Mouse (Mus musculus) liver, embryonic 11.5 days (tissue): ENCODE measurements around the gene Ngdn. TPM values are rescaled to one million over a fixed set of nuclear protein-coding genes. Genes with fewer than 3 reads are reported as not detected.
"Not testable (repeated sequence)": the region's sequence is repeated elsewhere in the genome, so short reads cannot be mapped to it uniquely, and the experiment has no call there.

Source experiments
- ATAC-seq: fragments of 200-750 bp; cut with Nextera tagmentation; replicated peaks from 2 replicates; pipeline ENCODE4 v1.8.0; 2017; ENCODE audit warnings: moderate number of reproducible peaks, mild to moderate bottlenecking, moderate TSS enrichment, moderate library complexity; ENCODE audit not compliant: low FRiP score
- DNase-seq: peaks from one replicate; pipeline ENCODE4 v3.0.0-alpha.2; 2017; ENCODE audit warnings: low spot score
- H3K27ac ChIP-seq: fragments of 300-500 bp; sonication (generic); 2 replicates; pipeline ENCODE4 v1.5.1; 2014; ENCODE audit warnings: mild to moderate bottlenecking, low read depth, low read length, control low read depth
- H3K27me3 ChIP-seq: fragments of 300-500 bp; sonication (generic); replicated peaks from 2 replicates; pipeline ENCODE4 v1.6.1; 2014; ENCODE audit warnings: low read length, mixed read lengths; ENCODE audit not compliant: control insufficient read depth, insufficient read depth
- H3K36me3 ChIP-seq: fragments of 300-500 bp; sonication (generic); 2 replicates; pipeline ENCODE4 v1.6.1; 2014; ENCODE audit warnings: mild to moderate bottlenecking, low read length, moderate library complexity, mixed read lengths; ENCODE audit not compliant: control insufficient read depth, insufficient read depth
- H3K4me1 ChIP-seq: fragments of 300-500 bp; sonication (generic); replicated peaks from 2 replicates; pipeline ENCODE4 v1.6.1; 2014; ENCODE audit warnings: low read length, mixed read lengths; ENCODE audit not compliant: control insufficient read depth, insufficient read depth
- H3K4me2 ChIP-seq: fragments of 300-500 bp; sonication (generic); 2 replicates; pipeline ENCODE4 v1.6.1; 2014; ENCODE audit warnings: mild to moderate bottlenecking, control low read depth, moderate library complexity
- H3K4me3 ChIP-seq: fragments of 300-500 bp; sonication (generic); 2 replicates; pipeline ENCODE4 v1.5.1; 2014; ENCODE audit warnings: low read depth, low read length, control low read depth
- H3K9ac ChIP-seq: fragments of 300-500 bp; sonication (generic); 2 replicates; pipeline ENCODE4 v1.6.1; 2014; ENCODE audit warnings: low read depth, low read length, control low read depth
- H3K9me3 ChIP-seq: fragments of 300-500 bp; sonication (generic); 2 replicates; pipeline ENCODE4 v1.6.1; 2016; ENCODE audit warnings: low read length, inconsistent platforms, mixed read lengths; ENCODE audit not compliant: control insufficient read depth
- WGBS: fragments of 180-500 bp; shearing (Covaris S2); extraction: QIAGEN DNeasy Blood & Tissue Kit; methylation state at CpG from one replicate; pipeline ENCODE4 v1.1.7; 2014; 5-methylcytosine and 5-hydroxymethylcytosine counted together
- polyA plus RNA-seq: library from polyadenylated mRNA; unstranded; fragments of >200 nt; fragmentation: Nextera tagmentation; extraction: Ambion mirVana; gene quantifications from 2 replicates; pipeline ENCODE4 v1.2.1, GENCODE M21; 2014

Gene Ngdn
- 87.0 and 95.6 TPM in 2 replicates for polyA plus RNA-seq

DNA sequence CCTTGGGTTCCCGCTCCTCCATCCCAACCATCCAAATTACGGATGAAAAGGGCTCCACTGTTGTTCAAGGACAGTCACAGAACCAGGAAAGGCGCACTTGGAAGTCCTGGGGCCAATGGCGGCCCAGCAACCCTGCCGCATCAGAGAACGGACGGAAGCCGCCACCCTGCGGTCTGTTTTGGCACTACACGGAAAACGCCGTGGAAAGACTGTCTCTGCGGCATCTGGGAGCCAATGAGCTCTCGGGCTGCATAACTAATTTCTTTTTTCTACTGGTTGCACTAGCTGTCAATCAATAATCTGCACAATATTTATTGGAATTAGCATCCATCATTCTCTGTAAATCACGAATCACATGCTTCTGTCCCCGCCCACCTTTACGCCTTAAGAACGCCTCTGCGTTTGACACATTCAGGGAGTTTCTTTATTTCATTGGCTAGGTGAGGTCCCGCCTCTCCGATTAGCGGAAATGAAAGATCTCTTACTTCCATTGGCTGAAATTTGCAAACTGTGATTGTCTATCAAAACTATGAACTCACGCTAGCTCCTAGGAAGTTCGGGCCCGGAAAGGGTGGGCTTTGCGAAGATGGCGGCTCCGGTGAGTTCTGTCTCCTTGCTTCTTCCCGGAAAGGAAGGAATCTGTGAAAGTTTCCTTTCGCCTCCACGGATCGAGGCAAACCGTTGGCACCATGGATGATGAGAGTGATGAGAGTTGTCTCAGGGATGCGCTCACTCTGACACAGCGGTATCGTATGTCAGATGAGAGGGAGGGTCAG lies at the start of gene Ngdn:
Gene Ngdn, plus strand, starts transcription at position 464 of the 776 bp plus-strand sequence.
- peak within 1 kb of the TSS; percentile 81 for H3K9ac ChIP-seq
- H3K4me3 ChIP-seq = peak within 1 kb of the TSS; percentile 76
- H3K27ac ChIP-seq = peak within 1 kb of the TSS; percentile 70
- ATAC-seq = peak; percentile 93
- under 1% methylated on average over 36 of the region's 36 CpGs for WGBS
- peak; percentile 96 for DNase-seq
- H3K4me2 ChIP-seq = peak within 1 kb of the TSS; percentile 86
- H3K36me3 ChIP-seq = peaks cover 2% of the 10 kb centered on the region; the same call in 1 of the 2 replicates
- 0 out of 2 replicates have a peak, but pooled peaks cover 3% of the 10 kb centered on the region for H3K4me1 ChIP-seq
- H3K9me3 ChIP-seq = no peaks in the 10 kb centered on the region
- no peaks in the 10 kb centered on the region for H3K27me3 ChIP-seq

DNA sequence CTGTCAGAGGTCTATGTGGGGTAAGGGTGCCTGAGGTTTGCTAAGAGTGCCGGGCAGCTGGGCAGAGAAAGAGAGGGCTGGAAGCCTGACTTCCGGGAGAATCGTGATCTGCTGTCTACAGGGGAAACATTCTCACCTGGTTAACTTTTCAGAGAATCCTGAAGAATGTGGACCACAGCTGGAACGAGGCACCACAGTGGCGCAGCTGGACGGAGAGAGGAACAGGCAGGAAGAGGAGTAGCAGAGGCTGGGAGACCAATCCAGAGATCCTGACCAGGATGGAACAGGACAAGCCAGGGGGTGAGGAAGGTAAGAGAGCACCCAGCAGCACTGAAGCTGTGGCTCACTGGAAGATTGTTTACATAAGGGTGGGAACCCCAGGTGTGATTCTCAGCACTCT lies 49.6 kb upstream of the Ngdn start:
- H3K4me2 ChIP-seq = no peak overlapping the region
- H3K4me3 ChIP-seq = no peak overlapping the region
- no peak overlapping the region for H3K27ac ChIP-seq

DNA sequence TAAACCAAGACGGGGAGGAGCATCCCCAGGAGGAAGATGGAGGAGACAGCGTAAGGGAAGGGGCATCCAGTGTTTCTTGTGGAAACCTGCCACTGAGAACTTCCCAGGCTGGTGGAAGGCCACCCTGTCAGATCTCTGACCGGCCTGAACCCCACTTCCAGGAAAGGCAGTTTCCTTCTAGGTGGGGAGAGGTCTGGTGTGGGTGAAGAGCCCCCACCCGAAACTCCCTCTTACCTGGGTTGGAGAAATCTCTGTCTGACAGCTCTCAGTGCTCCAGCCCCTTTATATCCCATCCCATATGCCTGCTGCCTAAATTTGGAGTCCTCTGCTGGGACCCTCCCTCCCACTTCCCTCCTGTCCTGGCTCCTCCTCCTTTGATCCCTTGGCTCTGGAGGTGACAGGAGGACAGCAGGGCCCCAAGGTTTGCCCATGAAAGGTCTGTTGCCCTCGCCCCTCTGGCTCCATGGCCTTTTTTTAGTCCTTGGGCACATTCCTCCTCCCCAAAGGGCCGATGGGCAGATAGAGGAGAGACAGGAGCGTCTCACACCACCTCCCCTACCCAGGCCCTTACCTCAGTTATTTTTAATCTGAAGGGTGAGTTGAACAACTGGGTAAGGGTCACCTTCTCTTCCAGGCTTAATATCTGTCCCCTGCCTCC lies 48.8 kb upstream of the Ngdn start, which contains the start of gene Myh6:
Gene Myh6, minus strand, starts transcription at position 608 of the 658 bp plus-strand sequence.
- DNase-seq (no peak), ATAC-seq (no peak)
- H3K27ac ChIP-seq = no peak within 1 kb of the TSS
- H3K9me3 ChIP-seq = no peaks in the 10 kb centered on the region
- H3K4me2 ChIP-seq = no peak within 1 kb of the TSS
- H3K27me3 ChIP-seq = 0 out of 2 replicates have a peak, but pooled peaks cover 3% of the 10 kb centered on the region
- H3K4me3 ChIP-seq = no peak within 1 kb of the TSS
- no peak within 1 kb of the TSS for H3K9ac ChIP-seq
- 65% methylated on average over 7 of the region's 7 CpGs for WGBS
- H3K4me1 ChIP-seq = no peaks in the 10 kb centered on the region
- H3K36me3 ChIP-seq = no peaks in the 10 kb centered on the region

More for the DNA sequence above, 49.6 kb upstream of the Ngdn start:
- WGBS = 56% methylated on average over 6 of the region's 6 CpGs
- Histone ChIP-seq H3K9ac (no peak overlapping the region), H3K36me3 (no peaks in the 10 kb centered on the region), H3K4me1 (no peaks in the 10 kb centered on the region), H3K9me3 (no peaks in the 10 kb centered on the region), H3K27me3 (0 out of 2 replicates have a peak, but pooled peaks cover 3% of the 10 kb centered on the region)
- ATAC-seq (no peak), DNase-seq (no peak)

DNA sequence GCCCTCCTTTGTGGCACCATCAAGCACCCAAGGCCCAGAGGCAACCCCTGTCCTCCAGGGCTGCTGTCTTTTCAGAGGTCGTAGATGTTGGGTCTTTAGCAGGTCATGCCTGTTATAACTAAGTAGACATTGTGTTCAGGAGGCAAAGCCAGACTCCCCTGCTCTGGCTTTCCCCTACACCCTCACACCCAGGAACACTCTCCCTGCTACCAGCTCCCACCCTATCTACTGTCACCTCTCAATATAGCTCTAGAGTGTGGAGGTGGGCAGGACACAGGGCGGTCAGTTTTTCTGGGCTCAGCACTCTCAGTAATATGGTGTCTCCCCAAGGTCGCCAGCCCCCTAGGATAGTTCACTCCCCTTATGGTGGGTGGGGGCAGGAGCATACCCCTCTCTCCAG lies 47.4 kb upstream of the Ngdn start:
- no peak for DNase-seq
- ATAC-seq = no peak
- Histone ChIP-seq H3K9me3 (no peaks in the 10 kb centered on the region), H3K4me2 (no peak overlapping the region), H3K9ac (no peak overlapping the region), H3K4me1 (no peaks in the 10 kb centered on the region), H3K4me3 (no peak overlapping the region), H3K36me3 (no peaks in the 10 kb centered on the region), H3K27me3 (peaks cover 3% of the 10 kb centered on the region; the same call in 1 of the 2 replicates), H3K27ac (no peak overlapping the region)
- 82% methylated on average over 3 of the region's 3 CpGs for WGBS

DNA sequence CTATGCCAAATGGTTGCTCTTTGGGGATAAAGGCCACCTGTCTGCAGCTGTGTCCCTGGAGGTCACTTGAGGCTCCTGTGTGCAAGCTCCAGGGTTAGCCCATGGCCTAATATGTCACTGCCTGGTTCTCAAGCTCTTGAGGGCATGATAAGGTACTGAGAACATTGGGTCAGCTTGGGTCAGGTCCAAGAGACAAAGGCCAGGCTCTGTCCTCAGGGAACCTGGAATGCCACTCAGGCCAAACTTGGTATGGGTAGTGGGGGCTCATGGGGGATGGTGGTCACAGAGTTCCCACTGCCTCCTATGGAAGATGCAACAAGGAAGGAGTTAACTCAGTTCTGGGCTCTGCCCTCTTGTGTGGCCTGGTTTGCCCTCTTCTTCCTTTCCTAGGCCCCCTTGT lies 46.9 kb upstream of the Ngdn start:
- DNase-seq (no peak), ATAC-seq (no peak)
- no peaks in the 10 kb centered on the region for H3K4me1 ChIP-seq
- no peak overlapping the region for H3K27ac ChIP-seq
- H3K4me2 ChIP-seq = no peak overlapping the region
- H3K9ac ChIP-seq = no peak overlapping the region
- no peaks in the 10 kb centered on the region for H3K9me3 ChIP-seq
- H3K4me3 ChIP-seq = no peak overlapping the region
- peaks cover 3% of the 10 kb centered on the region; the same call in 1 of the 2 replicates for H3K27me3 ChIP-seq
- H3K36me3 ChIP-seq = no peaks in the 10 kb centered on the region

DNA sequence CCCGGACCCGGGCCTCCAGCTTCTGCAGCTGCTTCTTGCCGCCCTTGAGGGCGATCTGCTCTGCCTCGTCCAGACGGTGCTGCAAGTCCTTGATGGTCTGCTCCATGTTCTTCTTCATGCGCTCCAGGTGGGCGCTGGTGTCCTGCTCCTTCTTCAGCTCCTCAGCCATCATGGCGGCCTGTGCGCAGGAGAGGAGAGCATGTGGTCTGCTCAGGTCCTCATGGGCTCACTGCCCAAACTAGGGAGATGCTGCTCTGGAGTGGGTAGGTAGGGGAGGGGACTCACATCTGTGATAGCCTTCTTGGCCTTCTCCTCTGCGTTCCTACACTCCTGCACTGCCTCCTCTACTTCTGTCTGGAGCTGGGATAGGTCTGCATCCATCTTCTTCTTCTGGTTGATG lies 42.5 kb upstream of the Ngdn start:
- not testable (repeated sequence) for H3K36me3 ChIP-seq, H3K4me1 ChIP-seq, H3K27me3 ChIP-seq, H3K9ac ChIP-seq, H3K4me2 ChIP-seq, H3K4me3 ChIP-seq, H3K27ac ChIP-seq, H3K9me3 ChIP-seq, DNase-seq, ATAC-seq
- WGBS = 83% methylated on average over 9 of the region's 11 CpGs

DNA sequence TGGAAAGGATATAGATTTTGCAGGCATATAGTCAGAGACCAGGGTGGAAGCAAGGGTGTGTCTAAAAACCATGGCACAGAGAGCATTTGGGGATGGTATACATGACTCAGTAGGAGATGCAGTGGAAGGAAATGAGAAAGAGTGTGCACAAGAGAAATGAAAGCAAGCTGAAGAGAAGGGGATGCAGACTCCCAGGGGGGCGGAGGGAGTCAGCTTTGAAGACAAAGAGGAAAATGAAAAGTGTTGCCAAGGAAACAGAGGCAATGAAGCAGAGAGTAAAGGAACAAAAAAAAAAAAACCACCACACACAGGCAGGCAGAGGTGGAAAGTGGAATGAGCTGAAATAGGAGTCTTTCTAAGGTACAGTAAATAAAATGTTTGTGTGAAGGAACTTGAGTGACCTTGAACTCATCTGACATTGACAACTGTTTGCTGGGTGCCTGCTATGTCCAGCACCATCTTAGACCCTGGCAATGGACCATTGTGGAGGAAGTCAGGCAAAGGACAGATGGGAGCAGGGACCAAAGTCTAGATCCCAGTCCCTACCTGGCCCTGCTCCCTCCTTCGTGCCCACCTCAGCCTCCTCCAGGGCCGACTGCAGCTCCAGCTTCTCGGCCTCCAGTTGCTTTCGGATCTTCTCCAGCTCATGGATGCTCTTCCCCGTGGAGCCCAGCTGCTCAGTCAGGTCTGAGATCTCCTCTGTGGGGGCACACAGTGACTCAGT lies 41.0 kb upstream of the Ngdn start:
- ATAC-seq = no peak
- H3K9me3 ChIP-seq = no peaks in the 10 kb centered on the region
- WGBS = 69% methylated on average over 6 of the region's 6 CpGs
- peaks cover 3% of the 10 kb centered on the region; the same call in 1 of the 2 replicates for H3K27me3 ChIP-seq
- no peaks in the 10 kb centered on the region for H3K4me1 ChIP-seq
- H3K36me3 ChIP-seq = no peaks in the 10 kb centered on the region
- H3K9ac ChIP-seq = no peak overlapping the region
- DNase-seq = no peak
- no peak overlapping the region for H3K4me2 ChIP-seq
- no peak overlapping the region for H3K27ac ChIP-seq
- no peak overlapping the region for H3K4me3 ChIP-seq

DNA sequence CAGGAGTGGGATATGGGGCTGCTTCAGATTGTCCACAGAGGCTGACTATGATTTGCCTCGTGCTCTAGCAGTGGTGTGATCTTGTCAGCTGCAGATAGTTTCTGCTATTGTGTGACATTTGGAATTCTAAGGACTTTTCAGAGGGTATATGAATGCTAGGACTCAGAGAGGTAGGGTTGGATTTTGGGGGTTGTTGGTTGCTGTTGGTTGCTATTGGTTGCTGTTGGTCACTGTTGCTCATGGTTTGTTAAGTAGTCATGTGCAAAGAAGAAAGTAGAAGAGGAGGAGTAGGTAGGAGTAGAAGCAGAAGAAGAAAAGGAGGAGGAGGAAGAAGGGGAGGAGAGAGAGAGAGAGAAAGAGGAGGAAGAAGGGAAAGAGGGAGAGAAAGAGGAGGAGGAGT lies 38.6 kb upstream of the Ngdn start, which contains the start of gene Gm17428:
Gene Gm17428, plus strand, starts transcription at position 301 of the 400 bp plus-strand sequence.
- H3K9me3 ChIP-seq = no peaks in the 10 kb centered on the region
- DNase-seq (no peak), ATAC-seq (no peak)
- no peaks in the 10 kb centered on the region for H3K36me3 ChIP-seq
- 59% methylated on average over 1 of the region's 1 CpGs for WGBS
- H3K9ac ChIP-seq = no peak within 1 kb of the TSS
- no peak within 1 kb of the TSS for H3K27ac ChIP-seq
- H3K4me2 ChIP-seq = no peak within 1 kb of the TSS
- H3K4me3 ChIP-seq = no peak within 1 kb of the TSS
- no peaks in the 10 kb centered on the region for H3K4me1 ChIP-seq
- H3K27me3 ChIP-seq = no peaks in the 10 kb centered on the region; the same call in none of the 2 replicates
